Mouse (Mus musculus) midbrain, embryonic 16.5 days (tissue): ENCODE results near the gene Cd59a. TPM values are rescaled to one million over a fixed set of nuclear protein-coding genes. Genes with fewer than 3 reads are reported as not detected.
"Not testable (repeated sequence)": the region's sequence is repeated elsewhere in the genome, so short reads cannot be mapped to it uniquely, and the experiment has no call there.

Source experiments
- ATAC-seq: fragments of 200-750 bp; cut with Nextera tagmentation; 2 replicates; pipeline ENCODE4 v1.8.0; 2017; ENCODE audit warnings: moderate TSS enrichment
- H3K27ac ChIP-seq: fragments of 300-500 bp; sonication (generic); 2 replicates; pipeline ENCODE4 v1.5.1; 2014; ENCODE audit warnings: mild to moderate bottlenecking, low read length, mixed read lengths
- H3K27me3 ChIP-seq: fragments of 300-500 bp; sonication (generic); 2 replicates; pipeline ENCODE4 v1.6.1; 2014; ENCODE audit warnings: low read depth, low read length, mixed read lengths; ENCODE audit not compliant: control insufficient read depth, insufficient read depth
- H3K36me3 ChIP-seq: fragments of 300-500 bp; sonication (generic); 2 replicates; pipeline ENCODE4 v1.6.1; 2014; ENCODE audit warnings: mild to moderate bottlenecking, low read length, moderate library complexity, mixed read lengths; ENCODE audit not compliant: control insufficient read depth, insufficient read depth
- H3K4me1 ChIP-seq: fragments of 300-500 bp; sonication (generic); 2 replicates; pipeline ENCODE4 v1.6.1; 2014; ENCODE audit warnings: mild to moderate bottlenecking, low read length, mixed read lengths; ENCODE audit not compliant: control insufficient read depth, insufficient read depth
- H3K4me2 ChIP-seq: fragments of 300-500 bp; sonication (generic); 2 replicates; pipeline ENCODE4 v1.6.1; 2014; ENCODE audit warnings: mild to moderate bottlenecking, low read length, mixed read lengths
- H3K4me3 ChIP-seq: fragments of 300-500 bp; sonication (generic); 2 replicates; pipeline ENCODE4 v1.5.1; 2014; ENCODE audit warnings: low read depth, mild to moderate bottlenecking, low read length, moderate library complexity, mixed read lengths
- H3K9ac ChIP-seq: fragments of 300-500 bp; sonication (generic); 2 replicates; pipeline ENCODE4 v1.6.1; 2014; ENCODE audit warnings: low read depth, low read length, mixed read lengths
- H3K9me3 ChIP-seq: fragments of 300-500 bp; sonication (generic); replicated peaks from 2 replicates; pipeline ENCODE4 v1.6.1; 2014; ENCODE audit warnings: mild to moderate bottlenecking, low read length, mixed read lengths; ENCODE audit not compliant: control insufficient read depth, poor library complexity, severe bottlenecking
- WGBS: fragments of 180-500 bp; shearing (Covaris S2); extraction: QIAGEN DNeasy Blood & Tissue Kit; methylation state at CpG from one replicate; pipeline ENCODE4 v1.1.7; 2014; 5-methylcytosine and 5-hydroxymethylcytosine counted together
- polyA plus RNA-seq: library from polyadenylated mRNA; unstranded; fragments of >200 nt; fragmentation: Nextera tagmentation; extraction: Ambion mirVana; gene quantifications from 2 replicates; pipeline ENCODE4 v1.2.1, GENCODE M21; 2015

Gene Cd59a
- polyA plus RNA-seq, 1 experiment from 2014 or later: 11.3 TPM

- ATAC-seq: peak; percentile 86
- H3K4me2 ChIP-seq: peak within 1 kb of the TSS; percentile 55
- no peaks in the 10 kb centered on the region for H3K9me3 ChIP-seq
- 6% methylated on average over 13 of the region's 13 CpGs for WGBS
- H3K36me3 ChIP-seq: no peaks in the 10 kb centered on the region
- 0 out of 2 replicates have a peak, but pooled peaks cover 7% of the 10 kb centered on the region for H3K4me1 ChIP-seq
- no peak within 1 kb of the TSS for H3K27ac ChIP-seq
- H3K9ac ChIP-seq: peak within 1 kb of the TSS; percentile 56
- H3K27me3 ChIP-seq: no peaks in the 10 kb centered on the region
- peak within 1 kb of the TSS; percentile 29 for H3K4me3 ChIP-seq
Observed at GRCm38 (mm10) chr2:104069704-104070185, 25.9 kb upstream of the Cd59a start, which contains the start of gene Cd59b. TSS of gene Cd59b (plus strand) at chr2:104069849.

- H3K4me2 ChIP-seq, H3K9me3 ChIP-seq, ATAC-seq, H3K36me3 ChIP-seq, H3K27ac ChIP-seq, H3K9ac ChIP-seq, H3K27me3 ChIP-seq, H3K4me3 ChIP-seq, H3K4me1 ChIP-seq: not testable (repeated sequence)
- WGBS: 81% methylated on average over 5 of the region's 5 CpGs
Observed at GRCm38 (mm10) chr2:104078285-104078684, 17.3 kb upstream of the Cd59a start.

GRCm38 (mm10) chr2:104081436-104082050 is 14.1 kb upstream of the Cd59a start:
- not testable (repeated sequence) for H3K36me3 ChIP-seq, H3K27me3 ChIP-seq, ATAC-seq, H3K27ac ChIP-seq, H3K9me3 ChIP-seq, H3K4me2 ChIP-seq, H3K4me1 ChIP-seq, H3K9ac ChIP-seq, H3K4me3 ChIP-seq
- no CpG with 5 or more reads among the region's 1 CpGs for WGBS

- no peak overlapping the region for H3K4me2 ChIP-seq
- no peaks in the 10 kb centered on the region for H3K36me3 ChIP-seq
- no peaks in the 10 kb centered on the region for H3K9me3 ChIP-seq
- no peaks in the 10 kb centered on the region for H3K4me1 ChIP-seq
- H3K9ac ChIP-seq: no peak overlapping the region
- H3K27me3 ChIP-seq: no peaks in the 10 kb centered on the region
- H3K4me3 ChIP-seq: no peak overlapping the region
- no peak overlapping the region for H3K27ac ChIP-seq
- ATAC-seq: no peak
Observed at GRCm38 (mm10) chr2:104082474-104082873, 13.1 kb upstream of the Cd59a start.

- not testable (repeated sequence) for H3K27ac ChIP-seq, H3K4me2 ChIP-seq, H3K4me1 ChIP-seq, H3K9ac ChIP-seq, H3K36me3 ChIP-seq, H3K27me3 ChIP-seq, ATAC-seq, H3K9me3 ChIP-seq, H3K4me3 ChIP-seq
Observed at GRCm38 (mm10) chr2:104084027-104084426, 11.6 kb upstream of the Cd59a start.

GRCm38 (mm10) chr2:104087562-104087961 is 8.0 kb upstream of the Cd59a start:
- 83% methylated on average over 1 of the region's 1 CpGs for WGBS
- not testable (repeated sequence) for H3K4me1 ChIP-seq, H3K4me2 ChIP-seq, H3K9ac ChIP-seq, H3K27me3 ChIP-seq, H3K4me3 ChIP-seq, H3K36me3 ChIP-seq, H3K9me3 ChIP-seq, H3K27ac ChIP-seq, ATAC-seq

- Histone ChIP-seq H3K27ac (no peak overlapping the region), H3K4me1 (peaks cover 5% of the 10 kb centered on the region; the same call in 1 of the 2 replicates), H3K9ac (no peak overlapping the region), H3K9me3 (no peaks in the 10 kb centered on the region), H3K27me3 (no peaks in the 10 kb centered on the region), H3K4me3 (no peak overlapping the region), H3K4me2 (no peak overlapping the region), H3K36me3 (no peaks in the 10 kb centered on the region)
- 92% methylated on average over 2 of the region's 2 CpGs for WGBS
- ATAC-seq: no peak
Observed at GRCm38 (mm10) chr2:104093305-104093704, 2.3 kb upstream of the Cd59a start.

GRCm38 (mm10) chr2:104096256-104096655 is 655 bp downstream of the Cd59a start:
- 37% methylated on average over 10 of the region's 10 CpGs for WGBS
- Histone ChIP-seq H3K4me2 (peak overlapping the region; percentile 53), H3K27ac (0 out of 2 replicates have a peak overlapping the region, but pooled peaks have one; percentile 53), H3K4me3 (peak overlapping the region; percentile 37), H3K9ac (peak overlapping the region; percentile 59), H3K36me3 (no peaks in the 10 kb centered on the region), H3K27me3 (no peaks in the 10 kb centered on the region), H3K4me1 (peaks cover 5% of the 10 kb centered on the region; the same call in 1 of the 2 replicates), H3K9me3 (no peaks in the 10 kb centered on the region)
- peak; percentile 19; the same call in 1 of the 2 replicates for ATAC-seq

GRCm38 (mm10) chr2:104096796-104097195 is 1.2 kb downstream of the Cd59a start:
- not testable (repeated sequence) for H3K4me2 ChIP-seq, H3K36me3 ChIP-seq, H3K27me3 ChIP-seq, H3K4me3 ChIP-seq, H3K27ac ChIP-seq, H3K9ac ChIP-seq, H3K4me1 ChIP-seq, H3K9me3 ChIP-seq
- peak; percentile 16; the same call in 1 of the 2 replicates for ATAC-seq
- WGBS: 58% methylated on average over 1 of the region's 1 CpGs
